Mouse (Mus musculus) lung, postnatal 0 days (tissue): Measurements from ENCODE around the gene Nudt2. TPM values are rescaled to one million over a fixed set of nuclear protein-coding genes. Genes with fewer than 3 reads are reported as not detected.

Source experiments
- ATAC-seq: fragments of 200-750 bp; cut with Nextera tagmentation; 2 replicates; pipeline ENCODE4 v1.8.0; 2017; ENCODE audit warnings: moderate library complexity
- DNase-seq: peaks from one replicate; pipeline ENCODE4 v3.0.0-alpha.2; 2016; ENCODE audit warnings: low spot score
- H3K27ac ChIP-seq: fragments of 300-500 bp; sonication (generic); 2 replicates; pipeline ENCODE4 v1.5.1; 2014; ENCODE audit warnings: antibody characterized with exemption, mild to moderate bottlenecking, low read length, mixed read lengths
- H3K27me3 ChIP-seq: fragments of 300-500 bp; sonication (generic); replicated peaks from 2 replicates; pipeline ENCODE4 v1.6.1; 2014; ENCODE audit warnings: low read length, mixed read lengths; ENCODE audit not compliant: insufficient read depth
- H3K36me3 ChIP-seq: fragments of 300-500 bp; sonication (generic); 2 replicates; pipeline ENCODE4 v1.6.1; 2014; ENCODE audit warnings: low read length, mixed read lengths; ENCODE audit not compliant: insufficient read depth
- H3K4me1 ChIP-seq: fragments of 300-500 bp; sonication (generic); 2 replicates; pipeline ENCODE4 v1.6.1; 2014; ENCODE audit warnings: antibody characterized with exemption, low read depth, low read length, mixed read lengths; ENCODE audit not compliant: insufficient read depth
- H3K4me2 ChIP-seq: fragments of 300-500 bp; sonication (generic); replicated peaks from 2 replicates; pipeline ENCODE4 v1.6.1; 2014; ENCODE audit warnings: low read depth, mild to moderate bottlenecking, low read length, moderate library complexity, mixed read lengths
- H3K4me3 ChIP-seq: fragments of 300-500 bp; sonication (generic); 2 replicates; pipeline ENCODE4 v1.5.1; 2014; ENCODE audit warnings: low read depth, low read length
- H3K9ac ChIP-seq: fragments of 300-500 bp; sonication (generic); replicated peaks from 2 replicates; pipeline ENCODE4 v1.6.1; 2014; ENCODE audit warnings: low read depth, mild to moderate bottlenecking
- H3K9me3 ChIP-seq: fragments of 300-500 bp; sonication (generic); 2 replicates; pipeline ENCODE4 v1.6.1; 2016; ENCODE audit warnings: low read length, mixed read lengths
- CTCF ChIP-seq: IDR thresholded peaks from 2 replicates; pipeline ENCODE4 v1.5.1; 2016; ENCODE audit warnings: antibody characterized with exemption, mild to moderate bottlenecking
- EP300 ChIP-seq: IDR thresholded peaks from 2 replicates; pipeline ENCODE4 v1.6.1; 2016; ENCODE audit warnings: antibody characterized with exemption, mild to moderate bottlenecking, control low read depth
- WGBS: fragments of 180-500 bp; shearing (Covaris S2); extraction: QIAGEN DNeasy Blood & Tissue Kit; methylation state at CpG from one replicate; pipeline ENCODE4 v1.1.7; 2014; 5-methylcytosine and 5-hydroxymethylcytosine counted together
- polyA plus RNA-seq: library from polyadenylated mRNA; unstranded; fragments of >200 nt; fragmentation: Nextera tagmentation; extraction: Ambion mirVana; gene quantifications from 2 replicates; pipeline ENCODE4 v1.2.1, GENCODE M21; 2015

Gene Nudt2
- polyA plus RNA-seq, 1 experiment from 2014 or later, result 23.7 TPM

DNA sequence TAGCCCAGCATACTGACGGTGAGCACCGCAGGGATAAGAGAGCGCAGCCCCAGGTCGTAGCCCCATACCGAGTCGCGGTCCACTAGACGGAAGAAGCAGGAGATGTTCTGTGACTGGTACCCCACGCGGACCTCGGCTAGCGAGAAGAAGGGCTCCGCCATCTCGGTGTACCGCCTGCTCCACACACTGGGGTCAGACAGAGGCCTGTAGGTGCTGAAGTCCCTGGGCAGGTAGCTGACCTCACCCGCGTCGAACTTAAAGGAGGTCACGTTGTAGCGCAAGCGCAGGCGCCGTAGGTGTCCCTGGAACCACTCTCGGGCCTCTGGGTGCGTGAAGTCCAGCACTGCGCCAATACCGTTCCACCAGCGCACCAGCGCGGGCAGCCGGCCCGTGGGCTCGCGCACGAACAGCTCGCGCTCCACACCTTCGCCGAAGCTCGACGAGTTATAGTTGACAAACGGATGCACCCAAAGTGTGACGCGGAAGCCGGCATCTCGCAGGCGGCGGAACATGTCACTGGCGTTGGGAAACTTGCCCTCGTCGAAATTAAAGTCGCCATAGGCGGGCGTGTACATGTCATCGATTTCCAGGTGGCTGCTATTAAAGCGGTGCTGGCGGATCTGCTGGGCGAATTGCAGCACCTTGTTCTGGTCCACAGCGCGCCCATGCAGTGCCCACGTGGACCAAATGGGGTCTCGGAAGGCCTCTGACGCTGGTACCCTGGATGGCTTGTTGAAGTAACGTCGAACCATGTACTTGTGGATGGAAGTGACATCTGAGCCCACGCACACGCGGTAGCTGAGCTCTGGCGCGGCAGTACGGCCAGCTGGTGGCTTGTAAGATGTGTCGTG is 33.3 kb downstream of the Nudt2 start:
- peak overlapping the region; percentile 8; the same call in 1 of the 2 replicates for H3K4me2 ChIP-seq
- peaks cover 33% of the 10 kb centered on the region for H3K27me3 ChIP-seq
- no peak overlapping the region for H3K9ac ChIP-seq
- DNase-seq (no peak), ATAC-seq (no peak)
- H3K9me3 ChIP-seq, result no peaks in the 10 kb centered on the region
- 23% methylated on average over 72 of the region's 72 CpGs for WGBS
- no peak overlapping the region for H3K27ac ChIP-seq
- no peak for TF ChIP-seq EP300
- no peak for TF ChIP-seq CTCF
- H3K36me3 ChIP-seq, result no peaks in the 10 kb centered on the region
- no peak overlapping the region; the same call in 1 of the 2 replicates for H3K4me3 ChIP-seq
- H3K4me1 ChIP-seq, result peaks cover 12% of the 10 kb centered on the region; the same call in 1 of the 2 replicates

DNA sequence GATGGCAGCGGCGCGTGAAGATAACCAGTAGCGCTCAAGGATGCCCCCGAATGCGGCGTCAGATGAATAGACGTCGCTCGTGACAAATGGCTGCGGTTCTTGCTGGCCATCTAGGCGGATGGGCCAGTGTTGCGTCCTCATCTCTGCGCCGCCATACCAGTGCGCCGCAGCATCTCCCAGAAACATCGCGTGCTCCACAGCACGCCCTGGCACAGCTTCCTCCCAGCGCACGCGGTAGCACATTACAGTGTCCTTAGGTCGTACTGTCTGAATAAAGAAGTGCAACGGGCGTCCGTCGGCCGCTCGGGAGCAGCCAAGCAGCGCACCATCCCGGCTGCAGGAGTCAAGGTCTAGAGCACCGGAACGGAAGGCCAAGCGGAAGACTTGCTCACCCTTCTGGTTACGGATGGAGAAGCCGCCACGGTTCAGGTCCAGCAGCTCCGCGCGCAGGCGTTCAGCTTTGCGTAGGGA is 34.0 kb downstream of the Nudt2 start:
- no peaks in the 10 kb centered on the region for H3K9me3 ChIP-seq
- H3K36me3 ChIP-seq, result no peaks in the 10 kb centered on the region
- ATAC-seq (no peak), DNase-seq (no peak)
- 0 out of 2 replicates have a peak overlapping the region, but pooled peaks have one; percentile 8 for H3K4me2 ChIP-seq
- H3K27me3 ChIP-seq, result peaks cover 33% of the 10 kb centered on the region
- 29% methylated on average over 43 of the region's 43 CpGs for WGBS
- TF ChIP-seq CTCF, result no peak
- no peak for TF ChIP-seq EP300
- no peak overlapping the region; the same call in 1 of the 2 replicates for H3K4me3 ChIP-seq
- H3K4me1 ChIP-seq, result peaks cover 12% of the 10 kb centered on the region; the same call in 1 of the 2 replicates
- no peak overlapping the region for H3K27ac ChIP-seq
- no peak overlapping the region for H3K9ac ChIP-seq

DNA sequence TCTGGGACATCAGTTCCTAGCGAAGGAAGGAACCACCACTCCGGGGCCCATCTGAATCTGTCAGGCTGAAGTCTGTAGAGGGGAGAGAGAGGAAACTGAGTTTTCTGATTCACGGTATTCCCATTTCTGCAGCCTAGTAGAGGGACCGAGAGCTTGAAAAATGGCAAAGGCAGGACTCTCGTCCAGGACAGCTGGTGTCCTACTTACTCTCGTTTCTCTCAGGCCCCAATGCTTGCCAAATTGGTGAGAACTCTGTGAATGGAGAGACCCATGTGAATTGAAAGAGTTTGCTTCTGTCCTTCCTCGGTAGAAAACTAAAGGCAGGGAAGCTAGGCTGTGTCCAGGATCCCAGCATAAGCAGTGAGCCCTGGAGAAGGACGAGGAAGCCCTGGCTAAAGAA is 34.7 kb downstream of the Nudt2 start:
- no peak overlapping the region for H3K9ac ChIP-seq
- 78% methylated on average over 8 of the region's 8 CpGs for WGBS
- no peak for ATAC-seq
- no peak for TF ChIP-seq CTCF
- no peak for TF ChIP-seq EP300
- no peak for DNase-seq
- H3K27ac ChIP-seq, result no peak overlapping the region
- H3K4me1 ChIP-seq, result peaks cover 12% of the 10 kb centered on the region; the same call in 1 of the 2 replicates
- no peak overlapping the region for H3K4me3 ChIP-seq
- no peaks in the 10 kb centered on the region for H3K36me3 ChIP-seq
- no peaks in the 10 kb centered on the region for H3K9me3 ChIP-seq
- H3K27me3 ChIP-seq, result peaks cover 33% of the 10 kb centered on the region
- no peak overlapping the region for H3K4me2 ChIP-seq

DNA sequence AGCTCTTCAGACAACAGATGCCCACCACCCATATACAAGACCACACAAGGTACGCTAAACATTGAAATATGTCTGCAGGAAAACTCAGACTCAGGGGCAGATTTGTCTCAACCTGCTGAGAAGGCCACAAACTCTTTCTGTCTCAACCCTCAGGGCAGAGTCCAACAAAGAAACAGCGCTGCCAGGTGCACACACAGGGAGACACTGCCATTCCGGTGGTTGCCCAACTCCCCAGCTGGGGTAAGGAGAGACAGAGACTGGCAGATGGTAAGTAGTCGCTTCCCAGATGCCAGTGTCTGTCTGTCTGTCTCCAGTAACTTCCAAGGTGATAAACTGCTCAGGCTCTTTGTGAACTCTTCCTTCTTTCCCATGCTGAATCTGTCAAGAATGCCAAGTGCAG is 35.8 kb downstream of the Nudt2 start:
- peaks cover 12% of the 10 kb centered on the region; the same call in 1 of the 2 replicates for H3K4me1 ChIP-seq
- H3K4me2 ChIP-seq, result no peak overlapping the region
- no peaks in the 10 kb centered on the region for H3K9me3 ChIP-seq
- TF ChIP-seq EP300 (no peak), CTCF (no peak)
- H3K36me3 ChIP-seq, result no peaks in the 10 kb centered on the region
- no peak overlapping the region for H3K4me3 ChIP-seq
- H3K27ac ChIP-seq, result no peak overlapping the region
- 81% methylated on average over 4 of the region's 4 CpGs for WGBS
- ATAC-seq (no peak), DNase-seq (no peak)
- peaks cover 33% of the 10 kb centered on the region for H3K27me3 ChIP-seq
- H3K9ac ChIP-seq, result no peak overlapping the region

DNA sequence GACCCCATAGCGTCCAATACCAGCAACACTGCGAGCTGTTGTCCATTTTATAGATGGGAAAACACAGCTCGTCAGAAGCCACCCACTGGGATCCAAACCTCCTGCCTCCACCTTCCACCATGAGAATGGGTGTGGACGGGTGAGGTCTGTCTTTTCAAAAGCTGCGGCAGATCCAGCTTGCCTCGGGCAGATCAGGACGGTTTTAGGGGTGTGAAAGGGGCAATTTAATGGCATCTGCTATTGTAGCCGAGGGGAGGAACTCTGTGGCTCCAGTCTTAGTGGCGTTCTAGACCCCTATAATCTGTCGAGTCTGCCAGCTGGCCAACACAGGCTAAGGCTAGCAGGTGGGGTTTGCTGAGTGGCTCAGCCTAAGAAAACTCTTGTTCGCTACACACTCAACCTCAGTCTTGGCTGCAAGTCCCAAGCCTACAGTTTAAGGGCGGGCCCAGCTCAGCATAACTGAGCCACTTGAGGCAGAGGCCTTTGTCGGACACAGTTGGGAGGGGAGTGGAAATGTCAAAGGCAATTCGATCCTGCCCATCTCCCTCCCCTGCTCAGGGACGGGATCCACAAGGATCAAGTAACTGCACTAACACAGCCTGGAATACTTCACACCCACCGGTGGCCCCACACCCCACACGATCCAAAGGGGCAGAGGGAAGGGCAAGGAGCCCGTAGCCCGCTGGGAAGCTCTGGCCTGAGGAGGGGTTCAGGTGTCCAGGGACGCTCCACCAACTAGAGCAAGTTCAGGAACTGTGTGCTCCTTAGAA is 37.4 kb downstream of the Nudt2 start:
- Histone ChIP-seq H3K9me3 (no peaks in the 10 kb centered on the region), H3K4me2 (peak overlapping the region; percentile 74), H3K9ac (no peak overlapping the region; the same call in none of the 2 replicates), H3K36me3 (no peaks in the 10 kb centered on the region), H3K27me3 (peaks cover 25% of the 10 kb centered on the region), H3K4me3 (peak overlapping the region; percentile 51), H3K4me1 (peaks cover 16% of the 10 kb centered on the region; the same call in 1 of the 2 replicates), H3K27ac (peak overlapping the region; percentile 69)
- ATAC-seq, result peak; percentile 75
- WGBS, result 16% methylated on average over 20 of the region's 20 CpGs
- TF ChIP-seq EP300, result no peak
- TF ChIP-seq CTCF, result no peak
- peak; percentile 85 for DNase-seq

DNA sequence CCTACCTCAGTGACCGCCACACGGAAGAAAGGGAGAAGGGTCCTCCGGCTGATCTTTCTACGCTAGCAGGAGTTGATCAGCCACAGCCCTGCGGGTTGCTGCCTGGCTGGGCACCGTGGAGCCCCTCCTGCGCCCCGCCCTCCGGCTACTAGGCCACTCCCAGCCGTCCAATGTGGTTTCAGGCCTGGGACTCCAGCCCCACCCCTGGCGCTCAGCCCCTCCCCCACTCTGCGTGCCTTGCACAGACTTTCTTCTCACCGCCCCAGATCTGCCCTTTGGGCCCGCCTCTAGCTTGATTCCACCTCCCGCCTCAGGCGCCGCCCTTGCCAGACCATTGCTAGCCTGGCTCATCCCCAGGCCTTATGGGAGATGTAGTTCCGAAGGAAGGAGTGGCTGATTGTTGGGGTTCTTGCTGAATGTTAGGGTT is 38.0 kb downstream of the Nudt2 start, which contains the start of gene AI464131:
AI464131 (minus strand) TSS at position 91 of the 427 bp plus-strand sequence.
- no peaks in the 10 kb centered on the region for H3K9me3 ChIP-seq
- no peaks in the 10 kb centered on the region for H3K36me3 ChIP-seq
- H3K27me3 ChIP-seq, result peaks cover 19% of the 10 kb centered on the region
- TF ChIP-seq CTCF (peak; percentile 33; the same call in 1 of the 2 replicates), EP300 (no peak)
- ATAC-seq, result peak; percentile 96
- WGBS, result under 1% methylated on average over 16 of the region's 18 CpGs
- H3K9ac ChIP-seq, result no peak within 1 kb of the TSS; the same call in none of the 2 replicates
- peaks cover 11% of the 10 kb centered on the region; the same call in 1 of the 2 replicates for H3K4me1 ChIP-seq
- H3K4me3 ChIP-seq, result peak within 1 kb of the TSS; percentile 51
- peak within 1 kb of the TSS; percentile 69 for H3K27ac ChIP-seq
- peak within 1 kb of the TSS; percentile 74 for H3K4me2 ChIP-seq
- peak; percentile 98 for DNase-seq
